Mouse (Mus musculus): ENCODE data around the gene Mark1. TPM values are rescaled to one million over a fixed set of nuclear protein-coding genes. Genes with fewer than 3 reads are reported as not detected.

Gene Mark1
- 100 to 1,000 TPM; 104 TPM for total RNA-seq (2021)

GRCm38 (mm10) chr1:184999071-184999750 lies at the start of gene Mark1:
Mark1 (minus strand) TSS chr1:184999570.
- intact Hi-C loops (cut with DNase I): loop anchor here (5.0 to 10.0 kb wide), 2 partner anchors 153 to 186 kb away; no protein-coding TSS in a partner anchor
- peak in 1 of 2 experiments; percentile 56 for DNase-seq (ENCODE audit: extremely low spot score in 1 of 2, low spot score in 2 of 2)

GRCm38 (mm10) chr1:185047516-185048247 lies 48.3 kb upstream of the Mark1 start:
- DNase-seq (ENCODE audit: extremely low spot score in 1 of 2, low spot score in 2 of 2): peak in 1 of 2 experiments; percentile 44
- intact Hi-C loops (cut with DNase I): no loop called here

- intact Hi-C loops (cut with DNase I): no loop called here
- no peak for DNase-seq (ENCODE audit: extremely low spot score in 1 of 2, low spot score in 2 of 2)
Measured at GRCm38 (mm10) chr1:185046513-185046912, 47.1 kb upstream of the Mark1 start.

- intact Hi-C loops (cut with DNase I): no loop called here
- DNase-seq (ENCODE audit: extremely low spot score in 1 of 2, low spot score in 2 of 2): no peak
Measured at GRCm38 (mm10) chr1:185038183-185038686, 38.9 kb upstream of the Mark1 start.

GRCm38 (mm10) chr1:185030565-185030964 lies 31.2 kb upstream of the Mark1 start:
- intact Hi-C loops (cut with DNase I): no loop called here
- DNase-seq (ENCODE audit: extremely low spot score in 1 of 2, low spot score in 2 of 2): no peak

- no peak for DNase-seq (ENCODE audit: extremely low spot score in 1 of 2, low spot score in 2 of 2)
- intact Hi-C loops (cut with DNase I): no loop called here
Measured at GRCm38 (mm10) chr1:185020429-185021168, 21.2 kb upstream of the Mark1 start.

- intact Hi-C loops (cut with DNase I): no loop called here
- DNase-seq (ENCODE audit: extremely low spot score in 1 of 2, low spot score in 2 of 2): no peak
Measured at GRCm38 (mm10) chr1:185012566-185012965, 13.2 kb upstream of the Mark1 start.

GRCm38 (mm10) chr1:185007066-185007465 lies 7.7 kb upstream of the Mark1 start:
- intact Hi-C loops (cut with DNase I): no loop called here
- no peak for DNase-seq (ENCODE audit: extremely low spot score in 1 of 2, low spot score in 2 of 2)

- intact Hi-C loops (cut with DNase I): loop anchor here (5.0 to 10.0 kb wide), 2 partner anchors 152 to 185 kb away; no protein-coding TSS in a partner anchor
- peak; percentile 62 to 82 for DNase-seq (ENCODE audit: extremely low spot score in 1 of 2, low spot score in 2 of 2)
Measured at GRCm38 (mm10) chr1:184999780-185000599, 620 bp upstream of the Mark1 start.

- no peak for DNase-seq (ENCODE audit: extremely low spot score in 1 of 2, low spot score in 2 of 2)
- intact Hi-C loops (cut with DNase I): loop anchor here (5.0 to 10.0 kb wide), 2 partner anchors 154 to 186 kb away; no protein-coding TSS in a partner anchor
Measured at GRCm38 (mm10) chr1:184998631-184999030, 739 bp downstream of the Mark1 start.

- intact Hi-C loops (cut with DNase I): loop anchor here (5.0 to 10.0 kb wide), 2 partner anchors 154 to 187 kb away; no protein-coding TSS in a partner anchor
- no peak for DNase-seq (ENCODE audit: extremely low spot score in 1 of 2, low spot score in 2 of 2)
Measured at GRCm38 (mm10) chr1:184998161-184998560, 1.2 kb downstream of the Mark1 start.

- DNase-seq (ENCODE audit: extremely low spot score in 1 of 2, low spot score in 2 of 2): no peak
- intact Hi-C loops (cut with DNase I): loop anchor here (5.0 to 10.0 kb wide), 2 partner anchors 155 to 187 kb away; no protein-coding TSS in a partner anchor
Measured at GRCm38 (mm10) chr1:184997466-184997865, 1.9 kb downstream of the Mark1 start.

- DNase-seq (ENCODE audit: extremely low spot score in 1 of 2, low spot score in 2 of 2): no peak
- intact Hi-C loops (cut with DNase I): loop anchor here (5.0 to 10.0 kb wide), 2 partner anchors 157 to 189 kb away; no protein-coding TSS in a partner anchor
Measured at GRCm38 (mm10) chr1:184995335-184995734, 4.0 kb downstream of the Mark1 start.

GRCm38 (mm10) chr1:184991191-184991590 lies 8.2 kb downstream of the Mark1 start:
- no peak for DNase-seq (ENCODE audit: extremely low spot score in 1 of 2, low spot score in 2 of 2)
- intact Hi-C loops (cut with DNase I): loop anchor here (10.0 kb wide), 1 partner anchor 194 kb away; no protein-coding TSS in a partner anchor

- intact Hi-C loops (cut with DNase I): no loop called here
- DNase-seq (ENCODE audit: extremely low spot score in 1 of 2, low spot score in 2 of 2): no peak
Measured at GRCm38 (mm10) chr1:184986748-184987147, 12.6 kb downstream of the Mark1 start.

- no peak for DNase-seq (ENCODE audit: extremely low spot score in 1 of 2, low spot score in 2 of 2)
- intact Hi-C loops (cut with DNase I): no loop called here
Measured at GRCm38 (mm10) chr1:184984723-184985122, 14.6 kb downstream of the Mark1 start.

GRCm38 (mm10) chr1:184983751-184984150 lies 15.6 kb downstream of the Mark1 start:
- no peak for DNase-seq (ENCODE audit: extremely low spot score in 1 of 2, low spot score in 2 of 2)
- intact Hi-C loops (cut with DNase I): no loop called here

- intact Hi-C loops (cut with DNase I): no loop called here
- DNase-seq (ENCODE audit: extremely low spot score in 1 of 2, low spot score in 2 of 2): no peak
Measured at GRCm38 (mm10) chr1:184972214-184972776, 27.1 kb downstream of the Mark1 start.
